Mouse (Mus musculus): ENCODE measurements around the gene Pou2f2.

Gene Pou2f2

DNA sequence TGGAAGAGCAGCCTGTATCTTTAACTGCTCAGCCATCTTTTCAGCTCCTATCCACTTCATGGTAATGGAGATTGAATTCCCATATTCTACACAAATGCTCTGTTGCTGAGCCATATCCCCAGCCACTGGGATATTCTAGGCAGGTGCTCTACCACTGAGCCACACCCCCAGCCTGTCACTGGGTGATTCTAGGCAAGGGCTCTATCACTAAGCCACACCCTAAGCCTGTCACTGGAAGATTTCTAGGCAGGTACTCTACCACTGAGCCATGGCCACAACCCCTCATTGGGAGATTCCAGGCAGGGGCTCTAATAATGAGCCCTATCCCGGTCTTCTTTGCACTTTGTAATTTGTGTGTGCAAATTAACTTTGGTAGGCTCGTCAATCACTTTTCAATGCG lies 15.6 kb upstream of the Pou2f2 start:
- no peak for DNase-seq (ENCODE audit: low spot score in 2 of 2)

DNA sequence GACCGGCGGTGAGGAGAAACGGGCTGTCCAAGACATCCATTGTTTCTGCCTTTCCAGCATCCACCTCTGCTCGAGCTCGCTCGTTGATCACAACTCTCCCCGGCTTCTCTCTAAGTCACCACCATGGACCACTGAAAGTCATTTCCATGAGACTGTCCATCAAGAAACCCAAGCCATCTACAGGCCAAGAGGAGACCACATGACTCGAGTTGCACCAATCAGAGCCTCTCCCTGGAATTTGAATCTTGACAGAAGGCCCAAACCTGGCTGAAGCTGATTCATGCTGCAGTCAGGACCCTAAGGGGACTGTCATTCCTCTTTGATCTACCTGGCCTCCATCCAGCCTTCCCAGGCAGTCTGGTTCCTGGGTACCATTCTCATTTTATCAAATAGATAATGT lies 12.6 kb upstream of the Pou2f2 start:
- no peak for DNase-seq (ENCODE audit: low spot score in 2 of 2)

DNA sequence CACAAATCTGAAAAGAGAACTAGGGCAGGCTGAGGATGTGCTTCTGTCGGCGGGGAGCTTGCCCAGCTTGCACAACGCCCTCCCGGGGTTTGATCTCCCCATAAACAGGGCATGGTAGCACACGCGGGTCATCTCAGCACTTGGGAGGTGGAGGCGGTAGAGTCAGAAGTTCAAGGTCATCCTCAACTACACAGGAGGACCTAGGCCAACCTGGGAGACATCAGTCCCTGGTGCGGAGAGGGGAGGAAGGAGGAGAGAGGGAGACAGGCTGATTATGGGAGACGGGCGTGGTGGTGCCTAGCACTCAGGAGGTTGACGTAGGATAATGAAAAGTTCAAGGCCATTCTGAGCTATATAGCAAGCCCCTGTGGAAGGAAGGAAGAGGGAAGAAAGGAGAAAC lies 11.3 kb upstream of the Pou2f2 start:
- DNase-seq (ENCODE audit: low spot score in 2 of 2): no peak

DNA sequence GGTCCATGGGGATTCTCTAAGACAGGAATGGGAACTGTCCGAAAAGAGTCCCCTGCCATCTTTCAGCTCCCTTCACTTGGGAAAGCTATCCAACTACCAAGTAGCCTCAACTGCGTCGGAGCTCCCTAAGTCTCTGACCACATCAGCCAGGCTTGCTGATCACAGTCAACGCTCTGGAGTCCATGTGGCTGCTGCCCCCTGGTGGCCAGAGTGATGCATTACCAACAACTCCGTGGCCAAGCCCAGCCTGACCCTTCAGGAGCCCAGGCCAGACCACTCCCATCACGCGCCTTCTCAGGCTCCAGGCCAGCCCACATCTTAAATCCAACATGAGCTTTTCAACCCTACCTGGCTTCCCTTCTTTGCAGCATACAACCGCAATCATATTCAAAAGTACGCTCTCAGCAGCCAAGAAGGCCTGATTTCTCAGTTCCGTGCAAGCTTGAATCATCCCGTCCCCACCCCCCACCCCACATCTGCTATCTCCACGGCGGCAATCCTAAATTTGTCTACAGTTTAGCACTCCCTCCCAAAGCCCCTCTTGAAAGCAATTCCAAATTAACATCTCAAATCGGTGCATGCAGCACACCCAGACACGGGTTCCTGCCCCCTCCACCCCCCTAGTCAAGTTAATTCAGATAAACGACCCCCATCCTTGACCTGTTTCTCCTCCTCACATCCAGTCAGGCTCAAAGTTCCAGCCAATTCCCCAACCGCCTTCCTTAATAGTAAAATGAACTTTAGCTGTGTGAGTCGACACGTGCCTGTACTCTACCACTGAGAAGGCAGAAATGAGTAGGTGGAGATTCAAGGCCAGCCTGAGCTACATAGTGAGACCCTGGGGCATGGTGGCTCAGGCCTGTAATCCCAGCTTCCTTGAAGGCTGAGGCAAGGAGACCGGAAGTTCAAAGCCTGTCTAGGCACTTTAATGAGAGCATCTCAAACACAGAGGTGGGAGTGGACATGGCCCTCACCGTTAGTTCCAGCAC lies 8.4 kb upstream of the Pou2f2 start:
- DNase-seq (ENCODE audit: low spot score in 2 of 2): peak; percentile 88 to 90

DNA sequence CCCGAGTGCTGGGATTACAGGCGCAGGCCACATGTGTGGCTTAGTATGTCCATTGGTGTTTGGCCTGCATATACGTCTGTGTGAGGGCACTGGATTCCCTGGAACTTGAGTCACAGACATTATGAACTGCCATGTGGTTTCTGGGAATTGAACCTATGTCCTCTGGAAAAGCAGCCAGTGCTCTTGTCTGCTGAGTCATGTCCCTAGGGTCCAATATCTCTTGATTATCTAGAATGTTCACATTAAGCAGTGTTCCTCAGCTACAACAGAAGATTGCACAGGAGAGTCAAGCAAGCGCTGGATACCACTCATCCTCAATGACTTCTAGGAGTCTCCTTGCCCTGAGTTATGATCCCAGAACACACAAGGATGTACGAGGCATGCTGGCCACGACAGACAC lies 4.6 kb upstream of the Pou2f2 start:
- DNase-seq (ENCODE audit: low spot score in 2 of 2): no peak

DNA sequence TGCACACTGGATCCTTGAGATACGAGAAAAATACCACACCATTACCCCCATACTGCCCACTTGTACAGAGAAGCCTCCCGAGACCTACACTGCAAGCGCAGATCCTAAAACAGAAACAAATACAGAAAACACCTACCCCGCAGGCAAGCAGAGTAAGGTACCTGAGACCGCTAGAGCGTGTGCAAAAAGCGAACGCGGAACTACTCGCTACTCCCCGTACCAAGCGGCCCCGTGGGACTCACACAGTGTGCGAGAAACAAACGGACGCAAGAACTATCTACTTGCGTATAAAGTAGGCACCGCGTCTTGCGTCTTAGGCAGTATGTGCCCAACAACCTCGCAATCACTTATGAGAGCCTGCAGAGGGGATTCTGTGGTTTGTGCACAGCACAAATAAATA lies 2.3 kb upstream of the Pou2f2 start:
- no peak for DNase-seq (ENCODE audit: low spot score in 2 of 2)

DNA sequence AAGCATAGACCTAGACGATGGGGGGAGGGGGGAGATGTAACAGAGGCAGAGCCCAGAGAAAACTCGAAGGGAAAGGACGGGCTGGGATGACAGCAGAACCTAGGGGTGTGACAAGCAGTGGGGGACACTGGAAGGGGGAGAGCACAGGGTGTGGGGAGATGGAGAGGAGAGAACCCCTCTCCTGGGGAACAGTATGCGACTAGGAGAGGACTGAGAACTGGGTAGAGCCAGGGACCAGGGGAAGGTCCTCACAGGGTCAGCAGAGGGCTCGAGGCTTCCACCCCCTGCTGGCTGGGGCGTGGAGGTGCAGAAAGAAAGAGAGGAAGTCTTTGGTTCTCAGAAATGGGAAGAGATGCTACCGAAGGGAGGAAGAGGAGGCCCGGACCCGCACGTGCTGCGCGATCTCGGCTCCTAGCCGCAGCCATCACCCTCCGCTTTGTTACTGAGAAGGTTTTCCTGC lies 1.8 kb upstream of the Pou2f2 start:
- peak in 1 of 2 experiments; percentile 56 for DNase-seq (ENCODE audit: low spot score in 2 of 2)

DNA sequence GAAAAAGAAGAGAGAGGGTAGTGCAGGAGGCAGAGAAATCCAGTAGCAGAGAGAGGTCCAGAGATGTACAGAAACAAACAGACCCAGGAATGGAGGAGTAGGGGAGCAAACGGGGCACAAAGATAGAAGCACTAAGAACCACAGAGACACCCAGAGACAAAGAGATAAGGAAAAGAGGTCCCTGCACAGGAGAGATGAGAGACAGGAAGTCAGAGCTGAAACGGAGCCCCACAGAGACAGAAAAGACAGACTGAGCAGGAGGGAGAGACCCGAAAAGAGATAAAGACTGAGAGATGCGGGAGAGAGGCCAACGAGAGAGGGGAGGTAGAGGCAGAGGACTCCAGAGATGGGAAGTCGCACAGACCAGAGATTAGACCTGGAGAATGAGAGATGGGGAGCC lies 986 bp upstream of the Pou2f2 start:
- DNase-seq (ENCODE audit: low spot score in 2 of 2): no peak

DNA sequence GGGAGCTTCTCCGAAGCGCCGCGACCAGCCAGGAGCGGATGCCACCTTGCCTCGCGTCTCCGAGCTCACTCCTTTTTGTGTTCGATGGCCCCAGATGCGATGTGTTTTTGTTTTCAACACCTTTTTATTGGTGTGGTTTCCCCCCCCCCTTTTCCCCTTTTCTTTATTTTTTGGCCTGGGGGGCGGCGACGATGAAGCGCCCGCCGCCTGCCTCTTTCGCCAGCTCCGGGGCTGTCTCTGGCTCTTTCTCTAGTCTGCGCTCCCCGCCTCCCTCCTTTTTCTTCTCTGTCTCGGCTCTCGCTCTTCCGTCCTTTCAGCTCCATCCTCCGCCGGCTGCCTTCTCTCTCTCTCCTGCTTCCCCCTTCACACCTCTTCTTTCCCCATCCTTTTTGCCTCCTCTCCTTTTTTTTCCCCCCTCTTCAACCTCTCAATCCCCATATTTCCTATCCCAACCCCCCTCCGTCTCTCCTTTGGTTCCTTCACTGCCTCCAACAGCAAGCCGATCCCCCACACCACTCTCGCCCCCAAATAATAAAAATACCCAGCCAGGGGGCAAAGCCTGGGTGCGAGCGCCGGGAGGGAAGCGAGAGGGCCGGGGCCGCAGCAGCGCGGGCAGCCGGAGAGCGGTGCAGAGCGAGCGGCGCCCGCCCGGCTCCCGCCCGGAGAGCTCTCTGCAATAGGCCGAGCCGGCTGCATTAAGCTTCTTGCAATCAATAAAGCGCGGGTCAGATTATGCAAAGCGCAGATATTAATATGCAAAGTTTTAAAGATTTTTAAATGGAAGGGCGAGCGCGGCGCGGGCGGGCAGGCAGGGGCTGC lies 530 bp downstream of the Pou2f2 start:
- peak; percentile 61 to 63 for DNase-seq (ENCODE audit: low spot score in 2 of 2)

DNA sequence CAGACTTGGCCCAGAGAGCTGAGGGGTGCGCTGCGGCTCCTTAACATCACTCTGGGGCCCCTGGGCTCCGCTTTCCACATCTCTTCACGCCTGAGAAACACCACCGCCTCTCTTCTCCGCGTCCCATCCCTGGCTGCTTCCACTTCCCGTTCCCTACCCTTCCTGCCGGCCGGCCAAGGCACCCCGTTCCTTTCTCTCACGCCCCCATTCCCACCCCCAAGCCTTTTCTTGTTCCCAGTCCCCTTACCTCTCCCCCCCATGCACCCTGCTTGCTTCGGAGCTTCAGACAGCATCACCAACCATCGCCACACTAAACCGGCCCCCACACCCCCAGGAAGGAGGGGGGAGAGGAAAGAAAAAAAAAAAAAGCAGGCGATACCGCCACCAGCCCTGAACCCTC lies 1.2 kb downstream of the Pou2f2 start:
- peak; percentile 53 to 57 for DNase-seq (ENCODE audit: low spot score in 2 of 2)

DNA sequence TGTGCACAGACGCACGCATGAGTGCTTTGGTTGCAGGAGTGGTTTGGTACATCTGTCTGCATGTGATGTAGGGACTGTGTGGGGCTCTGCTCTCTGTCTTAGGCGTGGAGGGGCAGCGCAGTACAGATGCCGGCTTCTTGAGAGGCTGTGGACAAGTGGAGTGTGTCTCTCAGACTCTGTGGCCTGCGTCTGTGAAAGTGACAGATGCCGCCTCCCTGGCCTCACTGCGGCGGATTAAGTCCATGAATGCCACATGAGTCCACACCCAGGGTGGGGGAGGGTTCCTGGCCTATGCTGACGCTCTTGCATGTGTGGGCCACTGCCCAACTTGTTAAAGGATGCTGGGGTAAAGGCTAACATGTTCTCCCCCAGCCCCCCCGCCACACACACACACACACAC lies 5.2 kb downstream of the Pou2f2 start:
- DNase-seq (ENCODE audit: low spot score in 2 of 2): no peak

DNA sequence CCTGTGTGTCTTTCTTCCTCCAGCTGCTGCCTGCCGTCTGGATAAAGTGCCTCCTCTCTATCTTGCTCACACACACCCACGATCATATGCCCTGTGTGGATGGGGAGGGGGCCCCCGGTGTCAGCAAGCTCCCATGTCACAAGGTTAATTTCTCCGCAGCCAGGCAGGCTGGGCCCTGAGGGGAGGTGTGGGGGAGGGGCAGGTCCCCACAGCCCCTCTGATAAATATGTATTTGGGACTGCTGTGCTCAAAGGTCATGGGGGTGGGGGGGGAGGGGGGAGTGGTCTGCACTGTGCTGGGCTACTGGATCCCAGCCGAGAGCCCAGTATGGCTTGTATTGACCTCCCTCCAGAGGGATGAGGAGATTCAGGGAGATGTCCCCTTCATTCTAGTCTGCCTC lies 6.9 kb downstream of the Pou2f2 start:
- no peak for DNase-seq (ENCODE audit: low spot score in 2 of 2)

DNA sequence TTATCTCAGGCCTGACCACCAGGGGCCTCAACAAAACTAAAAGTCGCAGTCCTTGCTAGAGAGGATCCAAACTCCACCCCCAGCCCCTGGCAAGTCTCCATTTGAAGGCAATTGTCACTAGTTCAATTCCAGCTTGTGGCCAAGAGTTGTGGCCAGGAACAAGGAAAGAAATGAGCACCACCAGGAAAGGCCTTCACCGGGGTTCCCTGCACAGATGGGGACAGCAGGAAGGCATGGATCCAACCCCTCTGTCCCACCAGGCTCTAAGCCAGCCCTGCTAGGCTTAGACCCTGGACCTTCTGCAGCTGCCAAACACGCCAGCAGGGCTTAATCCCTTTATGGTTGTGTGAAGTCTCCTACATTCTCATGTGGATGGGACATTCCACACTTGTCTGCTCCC lies 8.9 kb downstream of the Pou2f2 start:
- DNase-seq (ENCODE audit: low spot score in 2 of 2): no peak

DNA sequence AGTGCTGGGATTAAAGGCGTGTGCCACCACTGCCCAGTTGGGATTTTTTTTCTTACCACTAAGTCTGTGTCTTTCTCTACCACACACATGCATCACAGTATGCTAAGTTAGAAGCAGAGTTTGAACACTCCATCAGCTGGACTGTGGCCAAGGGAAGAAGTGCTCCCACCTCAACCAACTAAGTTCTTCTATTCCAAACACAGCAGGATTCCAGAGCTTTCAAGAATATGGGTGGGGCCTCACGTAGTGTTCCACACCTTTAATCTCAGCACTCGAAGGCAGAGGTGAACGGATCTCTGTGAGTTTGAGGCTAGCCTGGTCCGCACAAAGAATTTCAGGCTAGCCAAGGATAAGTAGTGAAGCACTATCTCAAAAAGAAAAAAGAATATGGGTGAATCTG lies 13.4 kb downstream of the Pou2f2 start:
- no peak for DNase-seq (ENCODE audit: low spot score in 2 of 2)

DNA sequence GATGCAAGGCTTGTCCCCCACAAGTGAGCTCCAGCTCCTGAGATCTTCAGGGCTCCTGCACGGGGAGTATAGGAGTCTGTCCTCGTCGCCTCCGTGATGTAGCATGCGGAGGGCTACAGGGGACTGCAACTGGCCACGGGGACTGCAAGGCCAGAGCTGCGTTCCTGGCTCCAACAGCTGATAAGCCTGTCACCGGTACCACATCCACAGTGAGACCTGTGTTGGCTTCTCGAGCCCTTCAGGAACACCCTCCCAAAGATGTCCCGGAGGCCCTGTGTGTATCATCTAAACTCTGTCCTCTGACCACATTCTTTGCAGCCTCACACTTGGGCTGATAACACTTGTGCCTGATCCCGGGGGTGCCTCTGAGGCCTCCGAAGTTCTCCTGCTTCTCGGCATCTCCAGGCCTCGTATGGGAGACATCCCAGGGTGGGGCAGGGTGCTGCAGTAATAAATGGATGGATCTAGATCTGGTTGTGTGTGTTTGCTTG lies 23.3 kb downstream of the Pou2f2 start:
- DNase-seq (ENCODE audit: low spot score in 2 of 2): no peak

DNA sequence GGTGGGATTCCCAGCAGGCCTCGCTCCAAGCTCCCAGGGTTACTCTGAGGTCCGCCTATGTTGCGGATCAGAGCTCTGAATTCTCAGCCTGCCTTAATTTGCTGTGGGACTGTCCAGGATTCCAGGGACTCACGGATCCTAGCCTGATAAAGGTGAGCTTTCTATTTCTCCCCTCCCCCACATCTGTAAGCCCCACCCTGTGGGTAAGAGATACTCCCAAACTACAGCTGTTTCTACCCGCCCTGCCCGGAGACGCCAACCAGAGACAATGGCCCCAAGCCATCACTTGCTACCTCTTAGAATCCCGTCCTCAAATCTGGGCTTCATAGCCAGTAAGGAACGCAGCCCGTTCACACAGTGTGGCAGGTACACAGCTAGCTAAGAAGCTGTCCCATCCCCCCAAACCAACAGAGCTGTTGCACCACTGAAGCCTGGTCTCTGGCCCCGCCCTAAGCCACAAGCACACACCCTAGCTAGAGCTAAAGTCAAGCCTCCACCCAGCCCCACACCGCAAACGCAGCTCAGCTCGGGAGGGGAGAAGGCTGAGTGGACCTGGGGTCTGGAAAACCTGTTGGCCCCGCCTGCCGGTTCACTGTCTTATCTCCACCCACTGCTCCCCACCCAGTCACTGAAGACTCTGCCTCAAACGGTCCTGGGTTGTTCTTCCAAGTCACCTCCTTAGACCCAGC lies 23.9 kb downstream of the Pou2f2 start:
- no peak for DNase-seq (ENCODE audit: low spot score in 2 of 2)

DNA sequence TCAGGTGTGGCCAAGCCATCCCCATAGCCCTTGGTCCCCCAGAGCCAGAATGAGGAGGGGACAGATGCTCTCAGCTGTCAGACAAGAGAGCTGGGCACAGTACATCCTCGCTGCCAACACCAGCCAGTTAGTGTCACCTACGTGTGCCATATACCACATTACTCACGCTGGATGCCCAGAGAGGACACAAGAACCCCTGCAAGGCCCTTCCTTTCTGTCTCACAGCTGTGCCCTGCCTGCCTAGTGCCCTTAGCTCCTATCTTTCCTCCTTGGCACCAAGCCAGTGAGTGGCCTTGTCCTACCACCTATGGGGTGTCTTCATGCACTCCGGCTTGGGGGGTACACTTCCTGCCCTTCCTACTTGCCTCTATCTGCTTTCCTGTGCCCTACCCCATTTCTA lies 24.9 kb downstream of the Pou2f2 start:
- DNase-seq (ENCODE audit: low spot score in 2 of 2): peak in 1 of 2 experiments; percentile 29

DNA sequence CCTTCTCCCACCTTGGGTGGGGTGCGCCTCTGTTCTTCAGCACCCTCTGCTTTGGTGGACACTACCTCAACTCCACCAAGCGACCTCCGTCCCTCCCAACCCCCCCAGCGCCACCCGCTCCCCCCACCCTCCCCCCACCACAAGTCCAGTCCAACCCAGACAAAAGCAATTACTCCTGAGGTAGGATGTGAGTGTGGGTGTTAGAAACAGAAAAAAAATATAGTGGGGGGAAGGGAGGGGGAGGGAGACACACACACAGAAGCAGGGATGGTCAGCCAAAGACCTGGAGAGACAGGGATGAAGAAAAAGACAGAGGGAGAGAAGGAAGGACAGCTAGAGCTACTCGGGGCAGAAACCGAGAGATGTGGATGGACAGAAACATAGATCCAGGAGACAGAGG lies 25.7 kb downstream of the Pou2f2 start:
- no peak for DNase-seq (ENCODE audit: low spot score in 2 of 2)

DNA sequence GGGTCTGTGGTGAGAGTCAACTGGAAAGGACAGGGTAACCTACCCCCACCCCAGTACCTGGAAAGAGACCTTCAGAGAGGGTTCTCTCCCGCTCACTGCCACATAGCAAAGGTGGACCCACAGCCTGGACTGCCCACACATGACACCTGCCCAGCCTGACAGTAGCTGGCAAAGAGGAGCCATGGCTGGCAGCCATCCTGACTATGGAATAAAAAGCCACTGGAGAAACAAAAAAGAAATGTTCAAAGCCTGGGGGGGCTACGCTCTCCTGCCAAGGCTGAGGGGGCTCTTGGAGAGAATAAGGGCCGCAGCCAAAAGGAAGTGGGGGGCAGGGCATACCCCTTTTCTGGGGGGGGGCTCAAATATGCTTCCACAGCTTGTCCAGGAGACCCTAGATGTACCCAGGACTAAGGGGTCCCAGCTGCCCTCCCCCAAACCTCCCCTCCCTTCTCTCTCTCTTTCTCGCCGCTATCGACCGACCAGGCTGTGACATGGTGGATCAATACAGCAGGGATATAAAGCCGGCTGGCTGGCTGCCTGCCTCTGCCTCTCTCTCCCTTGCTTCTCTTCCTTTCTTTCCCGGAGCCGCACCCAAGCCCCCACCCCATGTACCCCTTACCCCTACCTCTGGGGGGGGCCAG lies 27.5 kb downstream of the Pou2f2 start:
- peak; percentile 68 to 73 for DNase-seq (ENCODE audit: low spot score in 2 of 2)

DNA sequence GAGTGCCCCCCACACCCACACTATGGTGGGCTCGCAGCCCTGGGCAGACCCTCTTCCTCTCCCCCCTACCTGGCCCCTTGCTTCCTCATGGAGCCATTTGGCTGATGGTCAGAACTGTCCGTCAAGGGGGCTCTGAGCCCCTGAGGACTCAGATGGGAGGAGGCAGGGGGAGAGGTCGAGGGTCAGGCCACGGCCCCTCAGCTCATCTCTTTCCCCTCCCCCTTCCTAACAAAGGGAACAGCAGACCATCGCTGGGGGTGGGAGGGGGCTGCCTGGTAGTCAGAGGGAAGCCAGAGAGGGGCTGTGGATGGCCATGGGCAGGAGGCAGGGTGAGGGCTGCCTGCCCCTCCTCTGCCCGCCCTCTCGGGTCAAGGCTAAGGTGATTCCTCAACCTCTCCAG lies 28.5 kb downstream of the Pou2f2 start:
- no peak for DNase-seq (ENCODE audit: low spot score in 2 of 2)

DNA sequence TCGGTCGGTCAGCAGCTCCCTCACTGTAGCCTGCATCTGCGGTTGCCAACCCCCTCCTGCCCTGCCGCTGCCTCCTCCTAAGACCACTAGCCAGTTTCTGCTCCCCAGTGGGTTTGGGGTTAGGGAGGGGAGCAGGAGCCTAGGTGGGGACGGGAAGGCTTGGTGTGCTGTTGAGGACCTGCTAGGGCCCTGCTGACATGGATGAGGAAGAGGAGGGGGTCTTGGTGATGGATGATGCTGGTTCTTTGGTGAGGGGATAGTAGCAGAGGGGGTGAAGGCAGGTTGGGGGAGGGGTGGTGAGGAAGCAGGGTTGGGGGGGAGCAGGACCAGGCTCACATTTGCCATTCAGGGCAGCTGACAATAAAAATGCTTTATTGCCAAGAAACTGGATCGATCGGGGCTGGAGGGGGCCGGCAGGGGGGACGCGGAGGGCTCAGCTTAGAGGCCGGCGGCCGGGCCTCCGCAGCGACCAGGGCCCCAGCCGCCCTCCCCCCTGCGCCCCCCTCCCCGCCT lies 29.3 kb downstream of the Pou2f2 start:
- DNase-seq (ENCODE audit: low spot score in 2 of 2): no peak
